In the genomic region with DNA sequence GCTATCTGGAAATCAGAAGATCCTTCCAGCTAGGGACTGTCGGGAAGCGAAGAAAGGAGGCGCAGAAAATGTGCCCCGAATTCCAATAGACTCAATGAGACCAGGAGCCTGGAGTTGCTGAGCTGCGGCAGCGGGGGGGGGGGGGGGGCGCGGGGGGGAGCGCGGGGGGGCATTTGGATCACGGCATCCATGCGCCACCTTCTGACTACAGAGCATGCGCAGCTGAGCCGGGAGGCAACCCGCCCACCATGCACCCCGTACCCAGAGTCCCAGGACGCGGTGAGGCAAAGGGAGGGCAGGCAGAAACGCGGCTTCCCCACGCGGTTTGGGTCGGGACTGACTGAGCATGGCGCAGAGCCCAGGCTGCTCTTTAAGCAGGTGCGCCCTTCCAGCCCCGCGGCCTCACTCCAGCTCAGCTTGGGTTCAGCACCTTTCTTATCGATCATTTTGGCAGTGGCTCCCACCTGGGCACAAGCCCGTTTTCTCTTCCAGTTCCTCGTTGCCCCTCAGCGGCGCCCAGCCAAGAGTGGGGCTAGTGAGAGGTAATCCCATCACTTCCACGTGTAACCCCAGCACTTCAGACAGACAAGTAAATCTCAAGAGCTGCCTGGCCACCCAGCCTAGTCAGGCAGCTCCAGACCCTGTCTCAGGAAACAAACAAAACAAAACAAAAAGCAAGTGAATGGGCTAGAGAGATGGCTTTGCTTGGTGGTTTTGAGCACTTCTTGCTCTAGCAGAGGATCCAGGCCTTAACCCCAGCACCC, we compare ENCODE assay signal across 8 mouse cellular contexts. TPM values are rescaled to one million over a fixed set of nuclear protein-coding genes. Genes with fewer than 3 reads are reported as not detected.
DNase-seq lines count a peak whose midpoint lies in the region; ATAC-seq lines count a peak whose summit lies in the region.

No protein-coding gene starts in this region.

- peak overlapping the region; percentile 40 for H3K9ac ChIP-seq in lung, embryonic 15.5 days

- H3K27ac ChIP-seq in forebrain, embryonic 10.5 days, result peak overlapping the region; percentile 89
- peak overlapping the region; percentile 77 for H3K27ac ChIP-seq in lung, embryonic 15.5 days

- H3K27me3 ChIP-seq in forebrain, embryonic 10.5 days (ENCODE audit: poor library complexity, severe bottlenecking), result no peaks in the 10 kb centered on the region; the same call in 1 of the 2 replicates
- H3K27me3 ChIP-seq in lung, embryonic 15.5 days, result no peaks in the 10 kb centered on the region

- no peaks in the 10 kb centered on the region for H3K36me3 ChIP-seq in forebrain, embryonic 10.5 days (replicated peaks)
- H3K36me3 ChIP-seq in lung, embryonic 15.5 days, result no peaks in the 10 kb centered on the region

- H3K9me3 ChIP-seq in forebrain, embryonic 10.5 days, result no peaks in the 10 kb centered on the region
- no peaks in the 10 kb centered on the region for H3K9me3 ChIP-seq in lung, embryonic 15.5 days

- peak; percentile 69; the same call in 1 of the 2 replicates for ATAC-seq in lung, embryonic 15.5 days (ENCODE audit: borderline replicate concordance, extremely low read depth, low FRiP score, low TSS enrichment)

- under 1% methylated on average over 28 of the region's 33 CpGs for WGBS in forebrain, embryonic 10.5 days
- under 1% methylated on average over 27 of the region's 33 CpGs for WGBS in lung, embryonic 15.5 days

- intact Hi-C loops in heart, postnatal 25 days (cut with DNase I), result no loop called here

- H3K4me1 ChIP-seq in forebrain, embryonic 10.5 days, result peaks cover 10% of the 10 kb centered on the region
- peaks cover 5% of the 10 kb centered on the region for H3K4me1 ChIP-seq in lung, embryonic 15.5 days

- peak overlapping the region; percentile 84 for H3K4me2 ChIP-seq in lung, embryonic 15.5 days

- DNase-seq in heart, adult 18-20 months, result peak; percentile 42
- no peak for DNase-seq in heart, postnatal 25 days (ENCODE audit: low spot score)
- peak; percentile 80 for DNase-seq in forebrain, embryonic 10.5 days (ENCODE audit: extremely low spot score, low spot score)
- DNase-seq in heart, postnatal 4 days, result peak; percentile 68
- DNase-seq in layer of hippocampus, adult 9-11 months, result peak; percentile 72
- peak; percentile 28 for DNase-seq in ovary, postnatal 10 days (ENCODE audit: low spot score)
- DNase-seq in yolk sac, embryonic 10.5 days (ENCODE audit: low spot score), result peak; percentile 74

- H3K4me3 ChIP-seq in forebrain, embryonic 10.5 days, result peak overlapping the region; percentile 64
- H3K4me3 ChIP-seq in lung, embryonic 15.5 days, result peak overlapping the region; percentile 43

RNA-seq across cellular contexts. Expression of a gene that starts 21.5 kb away (rescaled TPM):
- total RNA-seq in heart, adult 18-20 months (2021), result 100 to 1,000 TPM; 151 to 167 TPM
- 100 to 1,000 TPM; 131 to 144 TPM for total RNA-seq in heart, postnatal 25 days (2021)
- 140 and 143 TPM in 2 replicates for polyA plus RNA-seq in forebrain, embryonic 10.5 days (2016; fragmentation: Nextera tagmentation; extraction: Ambion mirVana)
- 100 to 1,000 TPM; 142 to 145 TPM for total RNA-seq in heart, postnatal 4 days (2021)
- polyA plus RNA-seq in lung, embryonic 15.5 days (2015; fragmentation: Nextera tagmentation; extraction: Ambion mirVana), result 118 and 121 TPM in 2 replicates

RNA-seq across cellular contexts. Expression of a gene that starts 24.1 kb away (rescaled TPM):
- 1 to 10 TPM; 2.8 to 3.7 TPM for total RNA-seq in heart, adult 18-20 months (2021)
- 1 to 10 TPM; 3.7 to 4.9 TPM for total RNA-seq in heart, postnatal 25 days (2021)
- polyA plus RNA-seq in forebrain, embryonic 10.5 days (2016; fragmentation: Nextera tagmentation; extraction: Ambion mirVana), result 34.4 and 37.1 TPM in 2 replicates
- 10 to 100 TPM; 14.9 to 15.4 TPM for total RNA-seq in heart, postnatal 4 days (2021)
- 221 and 264 TPM in 2 replicates for polyA plus RNA-seq in lung, embryonic 15.5 days (2015; fragmentation: Nextera tagmentation; extraction: Ambion mirVana)

RNA-seq across cellular contexts. Expression of a gene that starts 47.8 kb away (rescaled TPM):
- 1 to 10 TPM; 1.5 to 3.0 TPM for total RNA-seq in heart, adult 18-20 months (2021)
- total RNA-seq in heart, postnatal 25 days (2021), result 1 to 10 TPM; 2.5 to 2.7 TPM
- polyA plus RNA-seq in forebrain, embryonic 10.5 days (2016; fragmentation: Nextera tagmentation; extraction: Ambion mirVana), result 32.6 and 35.6 TPM in 2 replicates
- 1 to 10 TPM; 6.2 to 6.4 TPM for total RNA-seq in heart, postnatal 4 days (2021)
- 307 and 345 TPM in 2 replicates for polyA plus RNA-seq in lung, embryonic 15.5 days (2015; fragmentation: Nextera tagmentation; extraction: Ambion mirVana)

RNA-seq across cellular contexts. Expression of a gene that starts 48.1 kb away (rescaled TPM):
- total RNA-seq in heart, adult 18-20 months (2021), result 100 to 1,000 TPM; 109 to 123 TPM
- 100 to 1,000 TPM in 1 of 2 experiments, 10 to 100 TPM in 1; 98.6 to 118 TPM for total RNA-seq in heart, postnatal 25 days (2021)
- polyA plus RNA-seq in forebrain, embryonic 10.5 days (2016; fragmentation: Nextera tagmentation; extraction: Ambion mirVana), result 11.1 and 13.1 TPM in 2 replicates
- total RNA-seq in heart, postnatal 4 days (2021), result 10 to 100 TPM; 65.8 to 70.3 TPM
- polyA plus RNA-seq in lung, embryonic 15.5 days (2015; fragmentation: Nextera tagmentation; extraction: Ambion mirVana), result 47.6 and 54.5 TPM in 2 replicates
